Mouse (Mus musculus) gastrocnemius, postnatal 25 days (tissue): Measurements from ENCODE around the gene Naa80. TPM values are rescaled to one million over a fixed set of nuclear protein-coding genes. Genes with fewer than 3 reads are reported as not detected.

ENCODE experiments used
- total RNA-seq, 2 experiments: library from RNA; stranded (reverse); gene quantifications; 1 replicate in 1 of 2; 2 replicates in 1 of 2; pipeline ENCODE4 v1.2.3; 2021

Naa80 gene
- total RNA-seq, 2 experiments from 2014 or later = 10.4 to 13.4 TPM

Other genes with a start within 250 kb of the Naa80 start
- gene Hemk1, start 240.5 kb upstream of the Naa80 start, total RNA-seq = 10 to 100 TPM; 12.8 to 15.7 TPM
- gene 6430571L13Rik, start 238.3 kb upstream of the Naa80 start, total RNA-seq = 10 to 100 TPM; 34.1 to 44.0 TPM
- under 1 TPM; 0.83 to 0.84 TPM for gene Cacna2d2, start 179.3 kb upstream of the Naa80 start, total RNA-seq
- 10 to 100 TPM; 14.8 to 15.2 TPM for gene Tmem115, start 44.9 kb upstream of the Naa80 start, total RNA-seq
- gene Cyb561d2, start 36.7 kb upstream of the Naa80 start, total RNA-seq = 1 to 10 TPM; 2.0 TPM
- 10 to 100 TPM in 1 of 2 experiments, 1 to 10 TPM in 1; 9.5 to 10.2 TPM for gene Nprl2, start 36.7 kb upstream of the Naa80 start, total RNA-seq
- not detected for gene Zmynd10, start 31.6 kb upstream of the Naa80 start, total RNA-seq
- 10 to 100 TPM; 10.8 to 12.5 TPM for gene Rassf1, start 27.3 kb upstream of the Naa80 start, total RNA-seq
- gene Tusc2, start 15.6 kb upstream of the Naa80 start, total RNA-seq = 10 to 100 TPM; 30.5 to 31.1 TPM
- gene Hyal2, start 10.9 kb upstream of the Naa80 start, total RNA-seq = 10 to 100 TPM; 12.0 to 15.2 TPM
- 1 to 10 TPM; 2.2 to 2.3 TPM for gene Hyal1, start 2.0 kb upstream of the Naa80 start, total RNA-seq
- under 1 TPM; 0.38 to 0.72 TPM for gene Hyal3, start 1.9 kb downstream of the Naa80 start, total RNA-seq
- 10 to 100 TPM; 44.2 to 45.3 TPM for gene Ifrd2, start 8.8 kb downstream of the Naa80 start, total RNA-seq
- gene Sema3b, start 30.3 kb downstream of the Naa80 start, total RNA-seq = 10 to 100 TPM; 18.1 to 19.4 TPM
- 10 to 100 TPM; 73.2 to 87.6 TPM for gene Gnai2, start 56.5 kb downstream of the Naa80 start, total RNA-seq
- gene Slc38a3, start 90.6 kb downstream of the Naa80 start, total RNA-seq = 10 to 100 TPM; 72.1 to 77.5 TPM
- not detected for gene Gnat1, start 100.8 kb downstream of the Naa80 start, total RNA-seq
- 1 to 10 TPM; 5.9 to 9.7 TPM for gene Sema3f, start 131.6 kb downstream of the Naa80 start, total RNA-seq
- gene Rbm5, start 192.1 kb downstream of the Naa80 start, total RNA-seq = 10 to 100 TPM; 35.3 to 36.6 TPM